Mouse (Mus musculus) limb, embryonic 11.5 days (tissue): ENCODE data around the gene Zfp30. TPM values are rescaled to one million over a fixed set of nuclear protein-coding genes. Genes with fewer than 3 reads are reported as not detected.

Experiments used
- ATAC-seq: fragments of 200-750 bp; cut with Nextera tagmentation; 2 replicates; pipeline ENCODE4 v1.8.0; 2017; ENCODE audit warnings: low read depth; ENCODE audit not compliant: insufficient number of reproducible peaks, low FRiP score, low TSS enrichment
- DNase-seq: peaks from one replicate; pipeline ENCODE4 v3.0.0-alpha.2; 2015; ENCODE audit warnings: low spot score
- H3K27ac ChIP-seq: fragments of 300-500 bp; sonication (generic); replicated peaks from 2 replicates; pipeline ENCODE4 v1.5.1; 2014; ENCODE audit warnings: low read depth, mild to moderate bottlenecking, low read length
- H3K27me3 ChIP-seq: fragments of 300-500 bp; sonication (generic); 2 replicates; pipeline ENCODE4 v1.6.1; 2014; ENCODE audit warnings: mild to moderate bottlenecking, low read length, mixed read lengths; ENCODE audit not compliant: control insufficient read depth, insufficient read depth
- H3K36me3 ChIP-seq: fragments of 300-500 bp; sonication (generic); 2 replicates; pipeline ENCODE4 v1.6.1; 2014; ENCODE audit warnings: mild to moderate bottlenecking, low read length, moderate library complexity, mixed read lengths; ENCODE audit not compliant: control insufficient read depth, insufficient read depth
- H3K4me1 ChIP-seq: fragments of 300-500 bp; sonication (generic); 2 replicates; pipeline ENCODE4 v1.6.1; 2014; ENCODE audit warnings: low read length, mixed read lengths; ENCODE audit not compliant: control insufficient read depth, insufficient read depth
- H3K4me2 ChIP-seq: fragments of 300-500 bp; sonication (generic); 2 replicates; pipeline ENCODE4 v1.6.1; 2014; ENCODE audit warnings: low read depth, mild to moderate bottlenecking, moderate library complexity; ENCODE audit not compliant: severe bottlenecking
- H3K4me3 ChIP-seq: fragments of 300-500 bp; sonication (generic); 2 replicates; pipeline ENCODE4 v1.5.1; 2014; ENCODE audit warnings: low read depth, low read length
- H3K9ac ChIP-seq: fragments of 300-500 bp; sonication (generic); 2 replicates; pipeline ENCODE4 v1.6.1; 2014; ENCODE audit warnings: mild to moderate bottlenecking, low read length
- H3K9me3 ChIP-seq: fragments of 300-500 bp; sonication (generic); 2 replicates; pipeline ENCODE4 v1.6.1; 2016; ENCODE audit warnings: low read length; ENCODE audit not compliant: control insufficient read depth
- WGBS: fragments of 180-500 bp; shearing (Covaris S2); extraction: QIAGEN DNeasy Blood & Tissue Kit; methylation state at CpG from one replicate; pipeline ENCODE4 v1.1.7; 2014; 5-methylcytosine and 5-hydroxymethylcytosine counted together
- polyA plus RNA-seq: library from polyadenylated mRNA; unstranded; fragments of >200 nt; fragmentation: Nextera tagmentation; extraction: Ambion mirVana; gene quantifications from 2 replicates; pipeline ENCODE4 v1.2.1, GENCODE M21; 2014

Gene Zfp30
- polyA plus RNA-seq, 1 experiment from 2014 or later, result 9.0 TPM

DNA sequence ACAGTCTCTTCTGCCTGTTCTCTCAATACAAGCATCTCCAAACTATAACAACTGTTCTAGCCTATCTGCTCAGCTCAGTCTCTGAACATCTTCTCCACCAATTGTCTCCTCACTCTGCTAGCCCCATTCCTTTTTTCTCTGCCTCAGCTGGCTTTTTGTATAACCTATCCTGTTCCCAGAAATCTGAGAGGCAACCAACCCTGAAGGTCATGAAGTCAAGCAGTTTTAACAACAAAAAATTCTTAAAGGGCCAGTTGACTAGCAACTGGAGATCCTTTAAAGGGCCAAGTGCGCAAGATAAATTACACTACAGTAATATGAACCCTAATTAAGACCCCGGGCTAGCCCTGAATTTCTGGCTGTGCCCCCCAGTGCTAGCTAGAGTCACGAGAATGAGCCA lies 9.4 kb upstream of the Zfp30 start:
- no peak for ATAC-seq
- H3K4me2 ChIP-seq, result no peak overlapping the region
- no peak for DNase-seq
- peaks cover 2% of the 10 kb centered on the region; the same call in 1 of the 2 replicates for H3K4me1 ChIP-seq
- no peak overlapping the region for H3K4me3 ChIP-seq
- H3K9ac ChIP-seq, result no peak overlapping the region
- H3K27ac ChIP-seq, result no peak overlapping the region
- peaks cover 33% of the 10 kb centered on the region for H3K36me3 ChIP-seq
- 88% methylated on average over 3 of the region's 3 CpGs for WGBS
- H3K27me3 ChIP-seq, result no peaks in the 10 kb centered on the region
- H3K9me3 ChIP-seq, result no peaks in the 10 kb centered on the region; the same call in 1 of the 2 replicates

DNA sequence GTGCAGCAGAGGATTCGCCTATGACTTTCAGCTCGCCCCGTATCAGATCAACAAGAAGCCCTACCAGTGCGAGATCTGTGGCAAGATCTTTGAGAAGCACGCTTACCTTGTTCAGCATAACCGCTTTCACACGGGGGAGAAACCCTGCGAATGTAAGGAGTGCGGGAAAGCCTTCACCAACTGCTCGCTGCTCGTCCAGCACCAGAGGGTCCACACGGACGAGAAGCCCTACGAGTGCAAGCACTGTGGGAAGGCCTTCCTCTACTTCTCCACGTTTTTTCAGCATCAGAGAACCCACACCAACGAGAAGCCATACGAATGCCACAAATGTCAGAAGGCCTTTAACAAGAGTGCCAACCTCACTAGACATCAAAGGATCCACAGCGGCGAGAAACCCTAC lies 7.2 kb upstream of the Zfp30 start:
- WGBS, result 96% methylated on average over 19 of the region's 19 CpGs
- ATAC-seq (no peak), DNase-seq (no peak)
- H3K9ac ChIP-seq, result no peak overlapping the region
- H3K36me3 ChIP-seq, result peaks cover 33% of the 10 kb centered on the region
- H3K9me3 ChIP-seq, result no peaks in the 10 kb centered on the region; the same call in 1 of the 2 replicates
- no peak overlapping the region for H3K4me3 ChIP-seq
- H3K27me3 ChIP-seq, result no peaks in the 10 kb centered on the region
- H3K4me2 ChIP-seq, result no peak overlapping the region
- H3K27ac ChIP-seq, result no peak overlapping the region
- no peaks in the 10 kb centered on the region for H3K4me1 ChIP-seq

DNA sequence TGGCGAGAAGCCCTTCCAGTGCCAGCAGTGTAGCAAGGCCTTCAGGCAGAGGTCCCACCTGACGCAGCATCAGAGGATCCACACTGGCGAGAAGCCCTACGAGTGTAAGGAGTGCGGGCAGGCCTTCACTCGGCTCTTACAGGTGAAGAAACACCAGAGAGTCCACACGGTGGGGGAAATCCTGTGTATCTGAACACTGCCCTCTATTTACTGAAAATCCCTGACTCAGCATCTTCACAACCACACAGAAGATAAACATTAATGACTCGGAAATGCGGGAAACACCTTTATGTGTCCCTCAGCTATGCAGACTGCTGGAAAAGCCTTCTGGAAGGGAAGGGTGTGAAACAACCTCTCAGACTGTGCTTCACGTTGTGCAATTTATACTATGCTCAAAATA lies 6.4 kb upstream of the Zfp30 start:
- peaks cover 33% of the 10 kb centered on the region for H3K36me3 ChIP-seq
- H3K4me3 ChIP-seq, result no peak overlapping the region
- DNase-seq, result no peak
- H3K9ac ChIP-seq, result no peak overlapping the region
- no peak overlapping the region for H3K27ac ChIP-seq
- ATAC-seq, result no peak
- no peaks in the 10 kb centered on the region; the same call in 1 of the 2 replicates for H3K9me3 ChIP-seq
- H3K27me3 ChIP-seq, result no peaks in the 10 kb centered on the region
- 94% methylated on average over 10 of the region's 10 CpGs for WGBS
- H3K4me2 ChIP-seq, result no peak overlapping the region
- no peaks in the 10 kb centered on the region for H3K4me1 ChIP-seq

DNA sequence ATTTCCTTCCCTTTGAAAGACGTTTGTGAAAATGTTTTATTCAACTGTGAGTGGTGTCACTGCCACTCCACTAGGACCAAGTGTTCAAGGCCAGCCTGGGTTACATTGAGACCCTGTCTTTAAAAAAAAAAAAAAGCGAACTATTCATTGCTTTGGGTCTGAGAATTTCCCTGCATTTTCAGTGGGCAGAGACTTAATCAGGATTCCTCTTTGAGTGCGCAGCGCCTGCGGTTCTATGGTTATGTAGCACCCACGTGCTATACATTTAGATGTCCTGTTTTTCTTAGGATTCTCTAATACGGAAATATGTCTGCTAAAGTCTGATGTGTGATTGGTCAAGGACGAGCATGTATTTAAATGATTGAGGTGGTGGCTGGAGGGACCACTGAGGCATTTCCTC lies 1.2 kb downstream of the Zfp30 start:
- H3K36me3 ChIP-seq, result peaks cover 9% of the 10 kb centered on the region
- H3K9me3 ChIP-seq, result no peaks in the 10 kb centered on the region
- ATAC-seq, result no peak
- H3K27me3 ChIP-seq, result no peaks in the 10 kb centered on the region
- H3K27ac ChIP-seq, result no peak overlapping the region
- 69% methylated on average over 8 of the region's 8 CpGs for WGBS
- peak overlapping the region; percentile 82 for H3K4me3 ChIP-seq
- DNase-seq, result no peak
- H3K4me1 ChIP-seq, result peaks cover 6% of the 10 kb centered on the region
- no peak overlapping the region for H3K9ac ChIP-seq
- peak overlapping the region; percentile 78 for H3K4me2 ChIP-seq

DNA sequence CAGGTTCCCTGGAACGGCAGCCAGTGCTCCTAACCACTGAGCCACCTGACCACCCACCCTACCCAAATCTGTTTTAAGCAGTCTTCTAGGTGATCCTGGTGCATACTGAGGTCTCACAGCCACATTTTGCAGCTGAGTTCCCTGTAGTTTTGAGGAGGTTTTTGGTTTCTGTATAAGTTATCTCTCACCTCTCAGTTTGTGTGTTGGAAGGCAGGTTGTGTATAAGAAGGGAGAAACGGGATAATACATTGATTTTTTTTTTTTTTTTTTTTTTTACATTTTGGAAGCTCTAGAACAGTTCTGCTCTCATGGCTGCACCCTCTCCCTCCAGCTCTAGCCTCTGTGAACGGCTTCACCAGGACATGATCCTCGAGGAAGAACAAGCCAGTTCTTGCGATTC lies 2.1 kb downstream of the Zfp30 start:
- Histone ChIP-seq H3K4me3 (peak overlapping the region; percentile 12; the same call in 1 of the 2 replicates), H3K36me3 (peaks cover 10% of the 10 kb centered on the region), H3K4me2 (peak overlapping the region; percentile 78), H3K27ac (no peak overlapping the region), H3K4me1 (peaks cover 6% of the 10 kb centered on the region), H3K9ac (peak overlapping the region; percentile 37; the same call in 1 of the 2 replicates), H3K27me3 (no peaks in the 10 kb centered on the region), H3K9me3 (no peaks in the 10 kb centered on the region)
- DNase-seq (no peak), ATAC-seq (no peak)
- 81% methylated on average over 5 of the region's 5 CpGs for WGBS

DNA sequence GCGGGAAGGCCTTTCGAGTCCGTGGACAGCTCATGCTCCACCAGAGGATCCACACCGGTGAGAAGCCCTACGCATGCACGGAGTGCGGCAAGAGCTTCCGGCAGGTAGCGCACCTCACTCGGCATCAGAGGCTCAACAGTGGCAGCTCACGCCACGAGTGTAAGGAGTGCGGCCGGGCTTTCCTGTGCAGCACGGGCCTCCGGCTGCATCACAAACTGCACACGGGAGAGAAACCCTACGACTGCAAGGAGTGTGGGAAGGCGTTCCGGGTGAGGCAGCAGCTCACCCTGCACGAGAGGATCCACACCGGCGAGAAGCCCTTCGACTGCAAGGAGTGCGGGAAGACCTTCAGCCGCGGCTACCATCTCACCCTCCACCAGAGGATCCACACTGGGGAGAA lies 9.1 kb downstream of the Zfp30 start:
- H3K4me1 ChIP-seq, result no peaks in the 10 kb centered on the region
- no peak overlapping the region for H3K4me2 ChIP-seq
- no peak overlapping the region for H3K27ac ChIP-seq
- no peak for ATAC-seq
- no peak overlapping the region for H3K9ac ChIP-seq
- H3K4me3 ChIP-seq, result no peak overlapping the region
- 19% methylated on average over 27 of the region's 27 CpGs for WGBS
- peaks cover 5% of the 10 kb centered on the region; the same call in 1 of the 2 replicates for H3K27me3 ChIP-seq
- H3K36me3 ChIP-seq, result peaks cover 13% of the 10 kb centered on the region
- no peak for DNase-seq
- peaks cover 9% of the 10 kb centered on the region; the same call in 1 of the 2 replicates for H3K9me3 ChIP-seq

DNA sequence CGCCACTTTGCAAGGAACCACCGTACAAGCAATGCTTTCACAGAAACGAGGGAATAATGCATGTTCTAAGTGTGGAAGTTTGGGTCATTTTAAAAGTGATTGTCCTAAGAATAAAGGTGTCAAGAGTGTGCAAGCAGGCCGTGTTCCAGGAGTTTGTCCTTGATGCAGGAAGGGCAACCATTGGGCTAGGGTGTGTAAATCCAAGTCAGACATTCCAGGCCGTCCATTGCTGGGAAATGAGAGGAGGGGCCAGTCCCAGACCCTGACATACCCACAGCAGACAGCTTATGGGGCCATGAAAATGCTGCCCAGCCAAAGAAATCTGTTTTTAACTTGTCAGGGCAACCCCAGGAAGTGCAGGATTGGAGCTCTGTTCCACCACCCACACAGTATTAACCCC lies 23.2 kb downstream of the Zfp30 start:
- Histone ChIP-seq H3K4me3 (no peak overlapping the region), H3K27me3 (no peaks in the 10 kb centered on the region), H3K4me2 (no peak overlapping the region), H3K36me3 (no peaks in the 10 kb centered on the region), H3K4me1 (no peaks in the 10 kb centered on the region), H3K9ac (no peak overlapping the region), H3K9me3 (no peaks in the 10 kb centered on the region), H3K27ac (no peak overlapping the region)
- WGBS, result 86% methylated on average over 5 of the region's 5 CpGs
- DNase-seq (no peak), ATAC-seq (no peak)

DNA sequence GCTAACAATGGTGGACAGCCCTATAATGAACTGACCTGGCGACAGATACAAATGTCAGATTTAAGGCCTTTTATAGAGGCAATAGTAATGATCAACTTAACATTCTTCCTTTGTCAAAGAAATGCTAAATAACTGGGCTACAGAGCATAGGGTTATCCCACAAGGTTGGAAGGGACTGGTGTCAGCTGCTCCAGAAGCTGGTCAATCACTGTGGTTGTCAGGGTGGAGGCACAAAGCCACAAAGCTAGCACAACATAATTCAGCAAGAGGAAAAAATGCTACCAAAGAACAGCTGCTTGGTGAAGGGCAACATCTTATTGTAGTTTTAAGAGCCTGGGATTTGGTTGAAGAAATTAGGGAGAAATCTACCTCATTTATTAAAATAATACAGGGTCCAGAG lies 28.4 kb downstream of the Zfp30 start:
- Histone ChIP-seq H3K4me1 (peaks cover 7% of the 10 kb centered on the region), H3K9ac (no peak overlapping the region), H3K27me3 (no peaks in the 10 kb centered on the region), H3K27ac (no peak overlapping the region), H3K4me2 (no peak overlapping the region), H3K4me3 (no peak overlapping the region), H3K9me3 (no peaks in the 10 kb centered on the region), H3K36me3 (no peaks in the 10 kb centered on the region)
- whole genome bisulfite sequencing, result 91% methylated on average over 1 of the region's 1 CpGs
- ATAC-seq, result no peak
- DNase-seq, result no peak

DNA sequence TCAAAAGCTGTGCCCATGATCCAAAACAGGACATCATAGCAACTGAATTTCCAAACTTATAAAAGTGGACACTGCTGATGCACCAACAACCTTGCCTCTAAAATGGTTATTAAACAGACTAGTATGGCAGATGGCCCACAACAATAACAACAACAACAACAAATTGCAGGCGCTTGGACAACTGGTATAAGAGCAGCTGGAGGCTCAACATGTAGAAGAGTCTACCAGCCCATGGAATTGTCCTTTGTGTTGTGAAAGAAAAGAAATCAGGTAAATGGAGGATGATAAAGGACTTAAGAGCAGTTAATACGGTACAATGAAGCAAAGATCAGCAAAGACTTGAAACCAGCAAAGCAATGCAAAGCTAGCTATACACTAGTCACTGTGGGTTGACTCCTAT lies 30.6 kb downstream of the Zfp30 start:
- DNase-seq (no peak), ATAC-seq (no peak)
- Histone ChIP-seq H3K9me3 (no peaks in the 10 kb centered on the region), H3K4me1 (peaks cover 7% of the 10 kb centered on the region), H3K4me2 (no peak overlapping the region), H3K36me3 (no peaks in the 10 kb centered on the region), H3K27ac (no peak overlapping the region), H3K4me3 (no peak overlapping the region), H3K9ac (no peak overlapping the region), H3K27me3 (no peaks in the 10 kb centered on the region)
- WGBS, result 91% methylated on average over 2 of the region's 2 CpGs
